Mouse (Mus musculus): ENCODE data around the gene Prl2a1. TPM values are rescaled to one million over a fixed set of nuclear protein-coding genes. Genes with fewer than 3 reads are reported as not detected.

Prl2a1 gene
- not detected for total RNA-seq (2023)

DNA sequence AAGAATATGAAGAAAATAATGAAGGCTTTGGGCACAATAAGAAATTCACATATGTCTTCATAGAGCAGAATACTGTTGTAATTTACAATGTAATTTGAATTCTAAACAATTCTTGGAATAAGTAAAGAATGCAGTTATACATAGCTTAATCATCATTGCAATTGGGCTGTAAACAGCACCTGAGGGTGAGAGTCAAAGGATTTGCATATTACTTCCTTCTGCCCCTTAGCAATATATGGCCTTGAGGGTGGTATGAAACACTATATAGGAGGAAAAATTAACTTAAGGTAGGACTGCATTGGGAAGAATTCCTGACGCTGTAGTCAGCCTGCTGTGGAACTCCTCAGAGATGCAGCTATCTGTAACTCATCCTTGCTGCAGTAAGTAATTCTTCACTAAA, at the start of gene Prl2a1:
Gene Prl2a1 (plus strand): TSS at position 301 of the 400 bp plus-strand sequence.

DNA sequence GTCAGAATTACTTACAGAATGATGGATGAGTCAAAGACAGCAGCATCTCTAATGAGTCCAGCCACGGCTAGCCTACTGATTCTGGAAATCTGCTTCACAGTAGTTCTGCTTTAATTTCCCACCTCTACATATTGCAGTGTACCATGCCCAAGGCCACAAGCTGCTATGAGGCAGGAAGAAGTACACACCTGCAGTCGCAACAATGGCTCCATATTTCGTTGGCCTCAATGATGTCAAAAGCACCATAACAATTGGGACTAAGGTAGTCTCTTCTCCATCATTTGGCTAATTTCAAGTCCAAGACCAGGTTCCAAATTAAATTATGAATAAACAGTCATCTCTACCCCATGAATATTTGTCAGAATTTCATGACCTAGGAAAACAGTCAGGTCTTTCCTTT, 20.8 kb upstream of the Prl2a1 start, which contains the start of gene Prl7c1:
Gene Prl7c1 (minus strand): TSS at position 101 of the 400 bp plus-strand sequence.

DNA sequence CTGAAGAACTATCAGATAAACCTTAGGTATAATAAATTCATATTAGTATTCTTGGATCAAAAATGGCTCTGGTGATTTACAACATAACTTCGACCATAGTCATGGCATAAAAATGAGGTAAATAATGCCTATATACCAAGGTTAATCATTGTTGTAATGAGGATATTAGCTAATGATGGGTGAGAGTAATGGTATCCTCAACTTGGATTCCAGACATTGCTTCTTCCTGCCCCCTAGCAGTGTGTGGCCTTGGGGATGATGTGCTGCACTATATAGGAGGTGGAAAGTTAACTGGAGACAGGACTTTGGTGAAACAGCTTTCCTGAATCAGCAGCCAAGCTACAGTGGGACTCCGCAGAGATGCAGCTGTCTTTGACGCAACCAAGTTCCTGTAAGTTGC, 47.6 kb downstream of the Prl2a1 start, which contains the start of gene Prl2c1:
Gene Prl2c1 (plus strand): TSS at position 301 of the 400 bp plus-strand sequence.

Other genes starting within 250 kb of the Prl2a1 start
- not detected for gene Prl8a9, start 237.0 kb upstream of the Prl2a1 start, total RNA-seq (2023)
- gene Prl8a1, start 219.5 kb upstream of the Prl2a1 start, total RNA-seq (2023): not detected
- not detected for gene Prl7b1, start 191.1 kb upstream of the Prl2a1 start, total RNA-seq (2023)
- gene Prl7a1, start 159.2 kb upstream of the Prl2a1 start, total RNA-seq (2023): not detected
- not detected for gene Prl7a2, start 133.6 kb upstream of the Prl2a1 start, total RNA-seq (2023)
- gene Prl7d1, start 84.9 kb upstream of the Prl2a1 start, total RNA-seq (2023): not detected
- not detected for gene Prl7c1, start 20.9 kb upstream of the Prl2a1 start, total RNA-seq (2023)
- not detected for gene Prl2c1, start 47.7 kb downstream of the Prl2a1 start, total RNA-seq (2023)
- gene Prl4a1, start 214.6 kb downstream of the Prl2a1 start, total RNA-seq (2023): not detected